ENCODE assay signal across 8 mouse cellular contexts in the genomic region with DNA sequence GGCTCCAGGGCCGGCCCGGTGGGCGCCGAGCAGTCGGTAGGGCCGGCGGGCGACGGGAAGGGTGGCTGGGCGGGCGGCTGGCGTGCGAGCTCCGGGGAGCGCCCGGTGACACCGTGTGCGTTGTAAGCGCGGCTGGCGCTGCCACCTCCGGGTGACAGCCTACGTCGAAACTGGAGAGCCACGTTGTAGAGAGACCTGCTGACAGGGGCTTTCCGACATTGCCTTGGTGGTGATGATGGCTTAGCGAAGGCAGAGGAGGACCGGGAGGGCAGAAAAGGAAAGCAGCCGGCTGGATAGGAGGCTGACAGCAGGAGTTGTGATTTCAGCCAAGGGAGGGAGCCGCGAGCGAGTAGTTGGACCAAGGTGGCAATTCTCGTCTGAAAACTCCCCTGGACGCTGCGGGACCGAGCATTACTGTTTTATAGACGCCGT. TPM values are rescaled to one million over a fixed set of nuclear protein-coding genes. Genes with fewer than 3 reads are reported as not detected.
A peak's percentile ranks its signal among the peaks of the same experiment; 100 is the strongest.
DNase-seq lines count a peak whose midpoint lies in the region; ATAC-seq and TF ChIP-seq lines count a peak whose summit lies in the region.

No protein-coding gene starts in this region.

- no peak for TF ChIP-seq CTCF in G1E (IDR thresholded peaks at IDR 0.05; ENCODE audit: low read depth, low read length)

- peak; percentile 64 for ATAC-seq in heart, embryonic 11.5 days (replicated peaks; ENCODE audit: insufficient number of reproducible peaks, low FRiP score, low TSS enrichment)
- ATAC-seq in G1E (ENCODE audit: extremely low read depth, insufficient number of reproducible peaks, low FRiP score, poor library complexity, severe bottlenecking) = 0 out of 2 replicates have a peak, but pooled peaks have one; percentile 18
- peak; percentile 84 for ATAC-seq in intestine, embryonic 15.5 days
- peak; percentile 59 for ATAC-seq in megakaryocyte-erythroid progenitor cell, adult 5-6 weeks (replicated peaks; ENCODE audit: low FRiP score, low TSS enrichment, poor library complexity, severe bottlenecking)

- 1% methylated on average over 38 of the region's 38 CpGs for WGBS in heart, embryonic 11.5 days (ENCODE audit: insufficient replicate concordance)
- under 1% methylated on average over 38 of the region's 38 CpGs for WGBS in forebrain, embryonic 10.5 days
- under 1% methylated on average over 38 of the region's 38 CpGs for WGBS in intestine, embryonic 15.5 days

- no peaks in the 10 kb centered on the region for H3K9me3 ChIP-seq in heart, embryonic 11.5 days (replicated peaks; ENCODE audit: control insufficient read depth, low read length)
- no peaks in the 10 kb centered on the region for H3K9me3 ChIP-seq in G1E (replicated peaks)
- H3K9me3 ChIP-seq in forebrain, embryonic 10.5 days = no peaks in the 10 kb centered on the region
- H3K9me3 ChIP-seq in intestine, embryonic 15.5 days = no peaks in the 10 kb centered on the region

- peak overlapping the region; percentile 92 for H3K27ac ChIP-seq in heart, embryonic 11.5 days (ENCODE audit: low read depth, low read length)
- H3K27ac ChIP-seq in forebrain, embryonic 10.5 days = peak overlapping the region; percentile 89
- peak overlapping the region; percentile 73 for H3K27ac ChIP-seq in intestine, embryonic 15.5 days

- no peak for DNase-seq in heart, adult 11 months
- no peak for DNase-seq in G1E (ENCODE audit: low spot score)
- peak; percentile 21 for DNase-seq in forebrain, embryonic 10.5 days (ENCODE audit: extremely low spot score, low spot score)
- no peak for DNase-seq in urinary bladder, postnatal 14 days (ENCODE audit: low spot score)
- no peak for DNase-seq in layer of hippocampus, adult 9-10 months (ENCODE audit: low spot score)

- H3K4me2 ChIP-seq in heart, embryonic 11.5 days = peak overlapping the region; percentile 94
- peak overlapping the region; percentile 80 for H3K4me2 ChIP-seq in intestine, embryonic 15.5 days (replicated peaks)

- H3K4me3 ChIP-seq in heart, embryonic 11.5 days (ENCODE audit: low read depth, low read length) = peak overlapping the region; percentile 99
- peak overlapping the region; percentile 96 for H3K4me3 ChIP-seq in G1E (ENCODE audit: low read depth, low read length)
- peak overlapping the region; percentile 93 for H3K4me3 ChIP-seq in forebrain, embryonic 10.5 days
- H3K4me3 ChIP-seq in intestine, embryonic 15.5 days (replicated peaks) = peak overlapping the region; percentile 69

- H3K4me1 ChIP-seq in heart, embryonic 11.5 days (ENCODE audit: control insufficient read depth, insufficient read depth, low read length) = peaks cover 6% of the 10 kb centered on the region; the same call in 1 of the 2 replicates
- H3K4me1 ChIP-seq in G1E (ENCODE audit: insufficient read depth, low read depth, low read length) = peaks cover 36% of the 10 kb centered on the region
- H3K4me1 ChIP-seq in forebrain, embryonic 10.5 days = peaks cover 19% of the 10 kb centered on the region
- peaks cover 8% of the 10 kb centered on the region for H3K4me1 ChIP-seq in intestine, embryonic 15.5 days (replicated peaks)

- no peaks in the 10 kb centered on the region; the same call in 1 of the 2 replicates for H3K36me3 ChIP-seq in heart, embryonic 11.5 days (ENCODE audit: control insufficient read depth, insufficient read depth, low read length)
- H3K36me3 ChIP-seq in G1E (replicated peaks) = peaks cover 26% of the 10 kb centered on the region
- H3K36me3 ChIP-seq in forebrain, embryonic 10.5 days (replicated peaks) = peaks cover 21% of the 10 kb centered on the region
- H3K36me3 ChIP-seq in intestine, embryonic 15.5 days = peaks cover 4% of the 10 kb centered on the region; the same call in 1 of the 2 replicates

- no peaks in the 10 kb centered on the region for H3K27me3 ChIP-seq in heart, embryonic 11.5 days (ENCODE audit: control insufficient read depth, insufficient read depth, low read length)
- H3K27me3 ChIP-seq in G1E (ENCODE audit: insufficient read depth, low read length) = no peaks in the 10 kb centered on the region; the same call in 1 of the 2 replicates
- no peaks in the 10 kb centered on the region for H3K27me3 ChIP-seq in forebrain, embryonic 10.5 days (ENCODE audit: poor library complexity, severe bottlenecking)
- H3K27me3 ChIP-seq in intestine, embryonic 15.5 days (replicated peaks) = no peaks in the 10 kb centered on the region

- H3K9ac ChIP-seq in heart, embryonic 11.5 days (ENCODE audit: low read depth, low read length) = peak overlapping the region; percentile 93
- H3K9ac ChIP-seq in intestine, embryonic 15.5 days = peak overlapping the region; percentile 70

RNA-seq across cellular contexts. Expression of gene Usp16, which starts 0.7 kb away (rescaled TPM):
- 41.9 and 44.7 TPM in 2 replicates for polyA plus RNA-seq in heart, embryonic 11.5 days (2014; fragmentation: Nextera tagmentation; extraction: Ambion mirVana)
- 85.6 and 86.5 TPM in 2 replicates for total RNA-seq in G1E (2014; fragmentation: Nextera tagmentation)
- total RNA-seq in G1E (2017) = 59.0 and 76.1 TPM in 2 replicates
- 14.2 and 15.5 TPM in 2 replicates for polyA plus RNA-seq in G1E (2012)
- polyA plus RNA-seq in forebrain, embryonic 10.5 days (2016; fragmentation: Nextera tagmentation; extraction: Ambion mirVana) = 36.1 and 45.2 TPM in 2 replicates
- polyA plus RNA-seq in intestine, embryonic 15.5 days (2015; fragmentation: Nextera tagmentation; extraction: Ambion mirVana) = 35.6 and 41.0 TPM in 2 replicates
- total RNA-seq in megakaryocyte-erythroid progenitor cell, adult 5-6 weeks (2014; fragmentation: Nextera tagmentation) = 69.4 and 88.5 TPM in 2 replicates
- 125 and 179 TPM in 2 replicates for total RNA-seq in megakaryocyte-erythroid progenitor cell, adult 5-6 weeks (2017)

RNA-seq across cellular contexts. Expression of gene Rwdd2b, which starts 14.8 kb away (rescaled TPM):
- polyA plus RNA-seq in heart, embryonic 11.5 days (2014; fragmentation: Nextera tagmentation; extraction: Ambion mirVana) = 11.7 and 13.1 TPM in 2 replicates
- total RNA-seq in G1E (2014; fragmentation: Nextera tagmentation) (2.6 and 3.0 TPM in 2 replicates), G1E (2017) (9.9 and 12.3 TPM in 2 replicates)
- 1.3 and 1.8 TPM in 2 replicates for polyA plus RNA-seq in G1E (2012)
- 10.5 and 11.2 TPM in 2 replicates for polyA plus RNA-seq in forebrain, embryonic 10.5 days (2016; fragmentation: Nextera tagmentation; extraction: Ambion mirVana)
- 14.2 and 15.3 TPM in 2 replicates for polyA plus RNA-seq in intestine, embryonic 15.5 days (2015; fragmentation: Nextera tagmentation; extraction: Ambion mirVana)
- total RNA-seq in megakaryocyte-erythroid progenitor cell, adult 5-6 weeks (2014; fragmentation: Nextera tagmentation) = 7.6 and 10.9 TPM in 2 replicates
- 13.1 and 17.1 TPM in 2 replicates for total RNA-seq in megakaryocyte-erythroid progenitor cell, adult 5-6 weeks (2017)

RNA-seq across cellular contexts. Expression of gene Ltn1, which starts 22.8 kb away (rescaled TPM):
- polyA plus RNA-seq in heart, embryonic 11.5 days (2014; fragmentation: Nextera tagmentation; extraction: Ambion mirVana) = 22.7 and 26.6 TPM in 2 replicates
- 34.9 and 40.6 TPM in 2 replicates for total RNA-seq in G1E (2014; fragmentation: Nextera tagmentation)
- 26.5 and 26.9 TPM in 2 replicates for total RNA-seq in G1E (2017)
- polyA plus RNA-seq in G1E (2012) = 2.4 and 3.2 TPM in 2 replicates
- 30.3 and 31.5 TPM in 2 replicates for polyA plus RNA-seq in forebrain, embryonic 10.5 days (2016; fragmentation: Nextera tagmentation; extraction: Ambion mirVana)
- polyA plus RNA-seq in intestine, embryonic 15.5 days (2015; fragmentation: Nextera tagmentation; extraction: Ambion mirVana) = 22.9 and 26.8 TPM in 2 replicates
- 31.3 and 37.6 TPM in 2 replicates for total RNA-seq in megakaryocyte-erythroid progenitor cell, adult 5-6 weeks (2014; fragmentation: Nextera tagmentation)
- total RNA-seq in megakaryocyte-erythroid progenitor cell, adult 5-6 weeks (2017) = 24.0 and 26.9 TPM in 2 replicates

RNA-seq across cellular contexts. Expression of gene Cct8, which starts 40.5 kb away (rescaled TPM):
- 369 and 404 TPM in 2 replicates for polyA plus RNA-seq in heart, embryonic 11.5 days (2014; fragmentation: Nextera tagmentation; extraction: Ambion mirVana)
- total RNA-seq in G1E (2014; fragmentation: Nextera tagmentation) = 275 and 322 TPM in 2 replicates
- total RNA-seq in G1E (2017) = 616 and 806 TPM in 2 replicates
- polyA plus RNA-seq in G1E (2012) = 112 and 127 TPM in 2 replicates
- polyA plus RNA-seq in forebrain, embryonic 10.5 days (2016; fragmentation: Nextera tagmentation; extraction: Ambion mirVana) = 692 and 710 TPM in 2 replicates
- 422 and 457 TPM in 2 replicates for polyA plus RNA-seq in intestine, embryonic 15.5 days (2015; fragmentation: Nextera tagmentation; extraction: Ambion mirVana)
- total RNA-seq in megakaryocyte-erythroid progenitor cell, adult 5-6 weeks (2014; fragmentation: Nextera tagmentation) = 385 and 389 TPM in 2 replicates
- 923 and 1,111 TPM in 2 replicates for total RNA-seq in megakaryocyte-erythroid progenitor cell, adult 5-6 weeks (2017)

Comparison
In these comparisons a context has a peak if more than half of its experiments do, and no peak if none do; other contexts are left out.
1. ATAC-seq: peak in every context shown above with its lines; median percentile 84 in intestine, embryonic 15.5 days; 64 in heart, embryonic 11.5 days; 59 in megakaryocyte-erythroid progenitor cell, adult 5-6 weeks; 18 in G1E.